Mouse (Mus musculus) myocyte (in vitro differentiated cells): Measurements from ENCODE around the gene Pnrc2.

ENCODE experiments used
- E2F4 ChIP-seq: IDR thresholded peaks from one replicate; pipeline ENCODE4 v1.6.1; 2011; ENCODE audit warnings: mild to moderate bottlenecking, control low read depth, moderate library complexity; ENCODE audit not compliant: insufficient read depth
- MAX ChIP-seq: IDR thresholded peaks from one replicate; pipeline ENCODE4 v1.6.1; 2011; ENCODE audit warnings: low read depth, mild to moderate bottlenecking, control low read depth
- MYOD1 ChIP-seq, 3 experiments: IDR thresholded peaks; one replicate each; pipeline ENCODE4 v1.6.1; 2011; ENCODE audit warnings: control low read depth in 2 of 3, low read depth in 2 of 3, mild to moderate bottlenecking in 2 of 3, moderate library complexity in 1 of 3; ENCODE audit not compliant: insufficient read length in 2 of 3, control insufficient read depth in 1 of 3
- POLR2A ChIP-seq: IDR thresholded peaks from one replicate; pipeline ENCODE4 v1.6.1; 2011; ENCODE audit warnings: low read depth, mild to moderate bottlenecking, control low read depth, moderate library complexity; ENCODE audit not compliant: insufficient read length

GRCm38 (mm10) chr4:135850411-135851095, 23.1 kb downstream of the Pnrc2 start:
- TF ChIP-seq MAX, result no peak
- no peak for TF ChIP-seq E2F4
- TF ChIP-seq MYOD1 (IDR thresholded peaks at IDR 0.05; ENCODE audit: control insufficient read depth in 1 of 3, insufficient read length in 2 of 3, low read depth in 2 of 3), result no peak
- no peak for TF ChIP-seq POLR2A
